Mouse (Mus musculus): Measurements from ENCODE around the gene Tctn1. TPM values are rescaled to one million over a fixed set of nuclear protein-coding genes. Genes with fewer than 3 reads are reported as not detected.

Gene Tctn1
- total and polyA plus RNA-seq, 3 experiments: 5.0 to 12.0 (median 10.9) TPM

- no peak for DNase-seq (ENCODE audit: low spot score)
- H3K36me3 ChIP-seq (replicated peaks): peaks cover 39% of the 10 kb centered on the region
- H3K9me3 ChIP-seq (replicated peaks): no peaks in the 10 kb centered on the region
- H3K4me3 ChIP-seq (ENCODE audit: low read depth, low read length): no peak overlapping the region
- TF ChIP-seq CTCF (IDR thresholded peaks at IDR 0.05; ENCODE audit: low read depth, low read length): no peak
- TF ChIP-seq TAL1 (conservative IDR thresholded peaks at IDR 0.05; ENCODE audit: low read depth, low read length): no peak
- no peak for TF ChIP-seq GATA1 (IDR thresholded peaks at IDR 0.05; ENCODE audit: borderline replicate concordance, low read length)
- no peak for TF ChIP-seq POLR2AphosphoS5 (IDR thresholded peaks at IDR 0.05; ENCODE audit: insufficient replicate concordance, low read depth, low read length)
- no peak for TF ChIP-seq GATA2 (IDR thresholded peaks at IDR 0.05; ENCODE audit: borderline replicate concordance, low read depth, low read length)
- peaks cover 29% of the 10 kb centered on the region for H3K27me3 ChIP-seq (ENCODE audit: insufficient read depth, low read length)
- ATAC-seq (ENCODE audit: extremely low read depth, insufficient number of reproducible peaks, low FRiP score, poor library complexity, severe bottlenecking): no peak
- H3K4me1 ChIP-seq (ENCODE audit: insufficient read depth, low read depth, low read length): no peaks in the 10 kb centered on the region
Observed at GRCm38 (mm10) chr5:122240521-122240920, 23.7 kb downstream of the Tctn1 start.

- Histone ChIP-seq H3K36me3 (replicated peaks) (peaks cover 33% of the 10 kb centered on the region), H3K27me3 (ENCODE audit: insufficient read depth, low read length) (peaks cover 33% of the 10 kb centered on the region), H3K4me1 (ENCODE audit: insufficient read depth, low read depth, low read length) (no peaks in the 10 kb centered on the region), H3K4me3 (ENCODE audit: low read depth, low read length) (no peak overlapping the region), H3K9me3 (replicated peaks) (no peaks in the 10 kb centered on the region)
- TF ChIP-seq GATA2 (IDR thresholded peaks at IDR 0.05; ENCODE audit: borderline replicate concordance, low read depth, low read length) (no peak), POLR2AphosphoS5 (IDR thresholded peaks at IDR 0.05; ENCODE audit: insufficient replicate concordance, low read depth, low read length) (no peak), TAL1 (conservative IDR thresholded peaks at IDR 0.05; ENCODE audit: low read depth, low read length) (no peak), CTCF (IDR thresholded peaks at IDR 0.05; ENCODE audit: low read depth, low read length) (no peak), GATA1 (IDR thresholded peaks at IDR 0.05; ENCODE audit: borderline replicate concordance, low read length) (no peak)
- DNase-seq (ENCODE audit: low spot score) (no peak), ATAC-seq (ENCODE audit: extremely low read depth, insufficient number of reproducible peaks, low FRiP score, poor library complexity, severe bottlenecking) (no peak)
Observed at GRCm38 (mm10) chr5:122239618-122240017, 24.6 kb downstream of the Tctn1 start.

- DNase-seq (ENCODE audit: low spot score) (no peak), ATAC-seq (ENCODE audit: extremely low read depth, insufficient number of reproducible peaks, low FRiP score, poor library complexity, severe bottlenecking) (no peak)
- TF ChIP-seq POLR2AphosphoS5 (IDR thresholded peaks at IDR 0.05; ENCODE audit: insufficient replicate concordance, low read depth, low read length) (no peak), CTCF (IDR thresholded peaks at IDR 0.05; ENCODE audit: low read depth, low read length) (no peak), GATA2 (IDR thresholded peaks at IDR 0.05; ENCODE audit: borderline replicate concordance, low read depth, low read length) (no peak), GATA1 (IDR thresholded peaks at IDR 0.05; ENCODE audit: borderline replicate concordance, low read length) (no peak), TAL1 (conservative IDR thresholded peaks at IDR 0.05; ENCODE audit: low read depth, low read length) (no peak)
- no peaks in the 10 kb centered on the region for H3K4me1 ChIP-seq (ENCODE audit: insufficient read depth, low read depth, low read length)
- H3K9me3 ChIP-seq (replicated peaks): no peaks in the 10 kb centered on the region
- H3K27me3 ChIP-seq (ENCODE audit: insufficient read depth, low read length): peaks cover 46% of the 10 kb centered on the region
- H3K36me3 ChIP-seq (replicated peaks): peaks cover 15% of the 10 kb centered on the region
- H3K4me3 ChIP-seq (ENCODE audit: low read depth, low read length): no peak overlapping the region
Observed at GRCm38 (mm10) chr5:122237200-122237599, 27.1 kb downstream of the Tctn1 start.

- DNase-seq (ENCODE audit: low spot score) (no peak), ATAC-seq (ENCODE audit: extremely low read depth, insufficient number of reproducible peaks, low FRiP score, poor library complexity, severe bottlenecking) (no peak)
- Histone ChIP-seq H3K4me3 (ENCODE audit: low read depth, low read length) (no peak overlapping the region), H3K36me3 (replicated peaks) (no peaks in the 10 kb centered on the region), H3K9me3 (replicated peaks) (no peaks in the 10 kb centered on the region), H3K27me3 (ENCODE audit: insufficient read depth, low read length) (peaks cover 46% of the 10 kb centered on the region), H3K4me1 (ENCODE audit: insufficient read depth, low read depth, low read length) (no peaks in the 10 kb centered on the region)
- TF ChIP-seq POLR2AphosphoS5 (IDR thresholded peaks at IDR 0.05; ENCODE audit: insufficient replicate concordance, low read depth, low read length) (no peak), CTCF (IDR thresholded peaks at IDR 0.05; ENCODE audit: low read depth, low read length) (no peak), TAL1 (conservative IDR thresholded peaks at IDR 0.05; ENCODE audit: low read depth, low read length) (no peak), GATA1 (IDR thresholded peaks at IDR 0.05; ENCODE audit: borderline replicate concordance, low read length) (no peak), GATA2 (IDR thresholded peaks at IDR 0.05; ENCODE audit: borderline replicate concordance, low read depth, low read length) (no peak)
Observed at GRCm38 (mm10) chr5:122235196-122235836, 28.9 kb downstream of the Tctn1 start.

- Histone ChIP-seq H3K36me3 (replicated peaks) (no peaks in the 10 kb centered on the region), H3K4me1 (ENCODE audit: insufficient read depth, low read depth, low read length) (no peaks in the 10 kb centered on the region), H3K4me3 (ENCODE audit: low read depth, low read length) (no peak overlapping the region), H3K27me3 (ENCODE audit: insufficient read depth, low read length) (peaks cover 50% of the 10 kb centered on the region), H3K9me3 (replicated peaks) (no peaks in the 10 kb centered on the region)
- ATAC-seq (ENCODE audit: extremely low read depth, insufficient number of reproducible peaks, low FRiP score, poor library complexity, severe bottlenecking) (no peak), DNase-seq (ENCODE audit: low spot score) (no peak)
- no peak for TF ChIP-seq TAL1 (conservative IDR thresholded peaks at IDR 0.05; ENCODE audit: low read depth, low read length)
- TF ChIP-seq GATA1 (IDR thresholded peaks at IDR 0.05; ENCODE audit: borderline replicate concordance, low read length): no peak
- no peak for TF ChIP-seq CTCF (IDR thresholded peaks at IDR 0.05; ENCODE audit: low read depth, low read length)
- no peak for TF ChIP-seq POLR2AphosphoS5 (IDR thresholded peaks at IDR 0.05; ENCODE audit: insufficient replicate concordance, low read depth, low read length)
- TF ChIP-seq GATA2 (IDR thresholded peaks at IDR 0.05; ENCODE audit: borderline replicate concordance, low read depth, low read length): no peak
Observed at GRCm38 (mm10) chr5:122234319-122235195, 29.7 kb downstream of the Tctn1 start.

GRCm38 (mm10) chr5:122233695-122234094 lies 30.6 kb downstream of the Tctn1 start:
- ATAC-seq (ENCODE audit: extremely low read depth, insufficient number of reproducible peaks, low FRiP score, poor library complexity, severe bottlenecking): no peak
- Histone ChIP-seq H3K9me3 (replicated peaks) (no peaks in the 10 kb centered on the region), H3K27me3 (ENCODE audit: insufficient read depth, low read length) (peaks cover 46% of the 10 kb centered on the region), H3K4me1 (ENCODE audit: insufficient read depth, low read depth, low read length) (no peaks in the 10 kb centered on the region), H3K36me3 (replicated peaks) (no peaks in the 10 kb centered on the region), H3K4me3 (ENCODE audit: low read depth, low read length) (no peak overlapping the region)
- DNase-seq (ENCODE audit: low spot score): no peak
- TF ChIP-seq CTCF (IDR thresholded peaks at IDR 0.05; ENCODE audit: low read depth, low read length) (no peak), GATA1 (IDR thresholded peaks at IDR 0.05; ENCODE audit: borderline replicate concordance, low read length) (no peak), POLR2AphosphoS5 (IDR thresholded peaks at IDR 0.05; ENCODE audit: insufficient replicate concordance, low read depth, low read length) (no peak), TAL1 (conservative IDR thresholded peaks at IDR 0.05; ENCODE audit: low read depth, low read length) (no peak)
